Mouse (Mus musculus) forebrain, embryonic 12.5 days (tissue): Measurements from ENCODE around the gene Slc4a10. TPM values are rescaled to one million over a fixed set of nuclear protein-coding genes. Genes with fewer than 3 reads are reported as not detected.

Source experiments
- ATAC-seq: fragments of 200-750 bp; cut with Nextera tagmentation; 2 replicates; pipeline ENCODE4 v1.8.0; 2017; ENCODE audit warnings: moderate TSS enrichment; ENCODE audit not compliant: low FRiP score
- H3K27ac ChIP-seq: fragments of 300-500 bp; sonication (generic); 2 replicates; pipeline ENCODE4 v1.5.1; 2016; ENCODE audit warnings: mild to moderate bottlenecking
- H3K27me3 ChIP-seq: fragments of 300-500 bp; sonication (generic); 2 replicates; pipeline ENCODE4 v1.6.1; 2016; ENCODE audit warnings: mild to moderate bottlenecking
- H3K36me3 ChIP-seq: fragments of 300-500 bp; sonication (generic); replicated peaks from 2 replicates; pipeline ENCODE4 v1.6.1; 2016; ENCODE audit warnings: mild to moderate bottlenecking
- H3K4me1 ChIP-seq: fragments of 300-500 bp; sonication (generic); 2 replicates; pipeline ENCODE4 v1.6.1; 2016
- H3K4me2 ChIP-seq: fragments of 300-500 bp; sonication (generic); 2 replicates; pipeline ENCODE4 v1.6.1; 2016; ENCODE audit warnings: mild to moderate bottlenecking, moderate library complexity
- H3K4me3 ChIP-seq: fragments of 300-500 bp; sonication (generic); replicated peaks from 2 replicates; pipeline ENCODE4 v1.5.1; 2016; ENCODE audit warnings: mild to moderate bottlenecking
- H3K9ac ChIP-seq: fragments of 300-500 bp; sonication (generic); 2 replicates; pipeline ENCODE4 v1.6.1; 2016; ENCODE audit warnings: mild to moderate bottlenecking
- H3K9me3 ChIP-seq: fragments of 300-500 bp; sonication (generic); 2 replicates; pipeline ENCODE4 v1.6.1; 2016
- WGBS: fragments of 180-500 bp; shearing (Covaris S2); methylation state at CpG from one replicate; pipeline ENCODE4 v1.1.7; 2016; 5-methylcytosine and 5-hydroxymethylcytosine counted together
- polyA plus RNA-seq: library from polyadenylated mRNA; unstranded; fragments of >200 nt; fragmentation: Nextera tagmentation; extraction: Ambion mirVana; gene quantifications from 2 replicates; pipeline ENCODE4 v1.2.1, GENCODE M21; 2016

Slc4a10 gene
- polyA plus RNA-seq, 1 experiment from 2014 or later: 1.6 TPM

DNA sequence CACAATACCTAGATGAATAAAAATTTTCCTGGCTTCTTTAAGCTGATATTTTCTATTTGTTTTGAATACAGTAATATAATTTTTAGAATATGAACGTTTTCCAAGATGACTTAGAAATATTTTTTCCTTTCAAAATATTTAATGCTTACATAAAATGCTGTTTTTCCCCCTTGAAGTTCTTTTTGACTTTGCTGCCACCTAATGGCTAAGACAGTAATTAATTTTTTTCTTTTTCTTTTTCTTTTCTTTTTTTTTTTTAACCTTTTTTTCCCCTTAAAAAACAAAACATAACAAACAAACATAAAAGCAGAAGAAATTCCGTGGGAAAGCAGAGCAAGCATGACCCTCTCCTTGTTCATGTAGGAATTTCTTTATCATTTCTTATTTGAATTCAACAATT lies 239.6 kb downstream of the Slc4a10 start:
- no peak for ATAC-seq
- no peak overlapping the region for H3K4me2 ChIP-seq
- no peaks in the 10 kb centered on the region for H3K9me3 ChIP-seq
- no peak overlapping the region for H3K27ac ChIP-seq
- H3K36me3 ChIP-seq: no peaks in the 10 kb centered on the region
- 2% methylated on average over 2 of the region's 2 CpGs for WGBS
- H3K4me3 ChIP-seq: no peak overlapping the region
- no peaks in the 10 kb centered on the region for H3K4me1 ChIP-seq
- no peaks in the 10 kb centered on the region for H3K27me3 ChIP-seq
- no peak overlapping the region for H3K9ac ChIP-seq

DNA sequence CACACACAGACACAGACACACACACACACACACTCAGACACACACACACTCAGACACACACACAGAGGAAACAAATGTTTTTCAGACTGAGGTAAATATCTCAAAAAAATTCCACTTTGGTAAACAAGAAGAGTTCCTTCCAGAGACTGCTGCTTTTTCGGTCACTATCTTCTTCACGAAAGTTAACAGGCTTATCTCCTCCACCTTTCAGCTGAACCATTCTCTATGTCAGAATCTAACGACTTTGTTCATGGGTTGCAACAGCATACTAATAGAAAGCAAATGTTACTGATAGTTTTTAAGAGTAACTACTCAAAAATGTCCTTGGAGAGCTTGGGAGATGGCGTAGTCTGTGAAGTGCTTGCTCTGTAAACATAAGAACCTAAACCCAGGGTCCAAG lies 241.3 kb downstream of the Slc4a10 start:
- no peaks in the 10 kb centered on the region for H3K27me3 ChIP-seq
- no peak overlapping the region for H3K27ac ChIP-seq
- no peak overlapping the region for H3K4me3 ChIP-seq
- H3K9me3 ChIP-seq: no peaks in the 10 kb centered on the region
- ATAC-seq: no peak
- H3K4me1 ChIP-seq: no peaks in the 10 kb centered on the region
- WGBS: 77% methylated on average over 4 of the region's 4 CpGs
- no peaks in the 10 kb centered on the region for H3K36me3 ChIP-seq
- no peak overlapping the region for H3K4me2 ChIP-seq
- no peak overlapping the region for H3K9ac ChIP-seq

DNA sequence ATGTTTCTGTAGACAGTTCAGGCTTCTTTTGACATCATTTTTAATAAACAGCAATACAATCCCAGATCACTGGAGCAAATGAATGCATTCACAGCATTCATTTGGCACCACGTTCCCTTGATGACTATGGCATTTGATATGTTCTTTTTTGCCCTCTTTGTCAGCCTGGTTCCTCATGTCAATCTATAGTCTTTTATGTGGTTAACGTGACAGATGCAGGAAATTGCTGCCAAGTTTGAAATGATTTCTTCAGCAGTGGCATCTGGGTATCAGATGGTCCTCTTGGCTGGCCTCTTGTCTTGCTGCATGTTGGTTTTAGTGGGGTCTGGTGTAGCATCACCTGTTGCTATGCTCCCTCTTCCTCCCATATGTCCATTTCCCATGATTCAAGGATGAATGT lies 247.6 kb downstream of the Slc4a10 start:
- Histone ChIP-seq H3K9ac (no peak overlapping the region), H3K4me2 (no peak overlapping the region), H3K9me3 (no peaks in the 10 kb centered on the region), H3K4me3 (no peak overlapping the region), H3K36me3 (no peaks in the 10 kb centered on the region), H3K4me1 (no peaks in the 10 kb centered on the region), H3K27ac (no peak overlapping the region), H3K27me3 (no peaks in the 10 kb centered on the region)
- WGBS: 21% methylated on average over 2 of the region's 2 CpGs
- ATAC-seq: no peak

DNA sequence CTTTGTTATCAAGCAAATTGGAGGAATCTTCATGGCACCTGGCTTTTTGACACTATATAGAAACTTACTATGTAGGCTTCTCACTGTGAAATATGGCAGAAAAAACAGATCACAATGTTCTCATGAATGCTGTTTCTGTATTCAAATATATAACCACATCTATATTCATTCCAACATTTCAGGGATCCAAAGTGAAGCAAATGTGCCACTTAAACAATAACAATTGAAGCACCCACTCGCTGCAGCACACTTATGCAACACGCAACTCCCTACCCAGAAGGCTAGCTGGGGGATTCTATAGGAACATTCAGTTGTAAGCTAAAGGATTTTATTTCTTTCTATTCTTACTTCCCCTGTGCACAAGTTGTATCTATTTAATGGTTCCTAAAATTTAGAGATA lies 255.5 kb downstream of the Slc4a10 start:
- WGBS: 96% methylated on average over 2 of the region's 2 CpGs
- no peak overlapping the region for H3K4me2 ChIP-seq
- no peak overlapping the region for H3K9ac ChIP-seq

DNA sequence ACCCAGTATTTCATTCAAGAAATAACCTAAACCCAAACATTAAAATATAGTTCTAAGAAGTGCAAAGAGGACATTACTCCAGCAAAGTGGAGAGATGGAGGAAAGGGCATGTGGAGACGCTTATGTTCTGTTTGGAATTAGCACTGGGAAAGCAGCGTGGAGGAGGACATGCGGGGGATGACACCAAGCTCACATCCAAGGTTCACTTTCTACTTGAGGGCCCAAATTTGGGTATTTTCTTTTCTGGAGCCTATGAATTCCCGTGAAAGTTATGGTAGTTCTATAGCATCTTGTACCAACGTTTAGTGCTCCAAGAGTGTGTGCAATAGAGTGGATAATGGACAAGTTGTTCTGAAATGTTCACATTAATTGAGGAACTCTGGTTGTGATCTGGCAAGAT lies 260.7 kb downstream of the Slc4a10 start:
- Histone ChIP-seq H3K27ac (no peak overlapping the region), H3K4me2 (no peak overlapping the region), H3K27me3 (no peaks in the 10 kb centered on the region), H3K4me3 (no peak overlapping the region), H3K9ac (no peak overlapping the region), H3K4me1 (no peaks in the 10 kb centered on the region), H3K9me3 (no peaks in the 10 kb centered on the region), H3K36me3 (no peaks in the 10 kb centered on the region)
- 92% methylated on average over 5 of the region's 5 CpGs for WGBS
- ATAC-seq: no peak

More for the DNA sequence above, 255.5 kb downstream of the Slc4a10 start:
- H3K9me3 ChIP-seq: no peaks in the 10 kb centered on the region
- H3K4me3 ChIP-seq: no peak overlapping the region
- H3K27me3 ChIP-seq: no peaks in the 10 kb centered on the region
- no peaks in the 10 kb centered on the region for H3K4me1 ChIP-seq
- no peak overlapping the region for H3K27ac ChIP-seq
- no peaks in the 10 kb centered on the region for H3K36me3 ChIP-seq
- ATAC-seq: no peak

DNA sequence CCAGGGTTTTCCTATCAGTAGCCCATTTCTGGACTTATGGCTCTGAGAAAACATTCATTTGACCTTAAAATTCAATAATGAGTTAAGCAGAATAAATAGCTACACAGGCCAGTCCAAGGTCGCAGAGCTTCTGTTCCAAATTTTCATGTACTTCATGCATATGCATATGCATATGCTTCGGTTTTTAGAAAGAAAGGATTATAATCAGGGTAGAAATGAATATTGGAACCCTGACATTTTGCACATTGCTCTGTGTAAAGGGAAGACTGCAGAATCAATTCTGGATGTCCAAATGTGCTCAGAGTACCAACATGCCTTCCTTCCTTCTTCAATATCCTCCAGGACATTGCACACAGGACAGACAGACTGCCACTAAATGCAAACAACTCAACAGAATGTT lies 261.2 kb downstream of the Slc4a10 start:
- no peaks in the 10 kb centered on the region for H3K4me1 ChIP-seq
- no peak overlapping the region for H3K9ac ChIP-seq
- H3K9me3 ChIP-seq: no peaks in the 10 kb centered on the region
- no peak overlapping the region for H3K4me3 ChIP-seq
- WGBS: 90% methylated on average over 2 of the region's 2 CpGs
- no peak for ATAC-seq
- no peak overlapping the region for H3K4me2 ChIP-seq
- H3K27me3 ChIP-seq: no peaks in the 10 kb centered on the region
- no peak overlapping the region for H3K27ac ChIP-seq
- no peaks in the 10 kb centered on the region for H3K36me3 ChIP-seq

DNA sequence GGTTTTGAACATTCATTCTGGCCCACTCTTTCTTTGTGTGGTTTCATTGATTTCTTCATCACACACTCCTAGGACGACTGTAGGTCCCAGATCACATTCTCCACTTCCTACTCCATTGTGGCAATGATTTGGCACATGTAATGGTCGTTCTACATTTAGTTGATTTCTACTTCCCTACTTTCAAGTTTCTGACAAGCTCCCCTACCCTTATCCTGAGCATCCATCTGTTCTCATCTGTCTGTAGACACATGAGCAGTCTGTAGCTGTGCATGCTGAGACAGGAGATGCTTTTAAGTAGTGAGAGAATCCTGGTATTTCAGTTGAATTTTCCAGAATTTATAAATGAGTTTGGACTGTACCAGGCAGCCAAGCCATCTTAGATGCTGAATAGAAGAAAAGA lies 270.7 kb downstream of the Slc4a10 start:
- WGBS: 68% methylated on average over 2 of the region's 2 CpGs
- H3K27me3 ChIP-seq: no peaks in the 10 kb centered on the region

DNA sequence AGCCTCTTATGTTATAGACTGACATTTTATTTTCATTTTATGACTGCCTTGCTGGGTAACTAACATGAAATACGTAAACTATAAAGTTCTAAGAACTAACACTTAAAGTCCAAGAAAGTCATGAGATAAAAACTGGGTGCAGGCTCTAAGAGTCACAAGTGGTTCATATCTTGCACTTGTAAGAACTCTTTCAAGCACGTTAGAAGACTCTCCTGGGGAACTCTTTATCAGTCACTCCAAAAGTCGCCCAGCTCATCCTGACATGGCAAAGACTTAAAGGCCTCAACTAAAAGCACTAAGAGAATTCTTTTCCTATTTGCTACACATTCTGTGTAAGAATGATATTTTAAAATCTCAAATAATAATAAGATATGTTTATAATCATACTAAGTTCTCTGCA lies 273.2 kb downstream of the Slc4a10 start:
- H3K4me1 ChIP-seq: no peaks in the 10 kb centered on the region
- no peak overlapping the region for H3K4me3 ChIP-seq
- H3K27me3 ChIP-seq: no peaks in the 10 kb centered on the region

More for the DNA sequence above, 270.7 kb downstream of the Slc4a10 start:
- no peak overlapping the region for H3K4me2 ChIP-seq
- no peaks in the 10 kb centered on the region for H3K4me1 ChIP-seq
- H3K27ac ChIP-seq: no peak overlapping the region
- H3K4me3 ChIP-seq: no peak overlapping the region
- no peak overlapping the region for H3K9ac ChIP-seq
- no peaks in the 10 kb centered on the region for H3K9me3 ChIP-seq
- no peak for ATAC-seq
- no peaks in the 10 kb centered on the region for H3K36me3 ChIP-seq

DNA sequence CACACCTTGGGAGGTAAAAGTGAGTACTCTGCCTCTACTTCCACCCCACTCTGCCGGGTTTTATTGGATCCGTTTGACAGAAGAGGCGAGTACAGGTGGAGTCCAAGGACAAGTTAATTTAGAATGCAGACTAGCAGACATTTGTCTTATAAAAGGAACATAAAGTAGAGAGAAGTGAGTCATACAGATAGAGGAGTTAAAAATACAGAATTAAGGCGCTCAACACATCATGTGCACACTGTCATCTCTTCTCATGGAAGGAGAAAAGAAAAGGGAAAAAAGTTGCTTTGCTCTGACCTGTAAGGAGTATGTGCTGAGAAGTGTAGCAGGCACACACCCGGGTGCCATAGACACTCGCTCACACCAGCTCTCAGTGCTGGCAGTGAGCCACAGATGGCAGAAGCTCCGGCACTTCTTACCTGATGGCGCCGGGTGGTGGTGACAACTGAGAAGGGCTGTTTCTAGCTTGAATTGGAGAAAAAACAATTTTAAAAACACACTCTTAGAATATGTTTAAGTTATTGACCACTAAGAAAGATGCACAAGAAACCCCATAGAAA lies 276.9 kb downstream of the Slc4a10 start:
- H3K36me3 ChIP-seq: no peaks in the 10 kb centered on the region
- H3K4me2 ChIP-seq: no peak overlapping the region
- no peak overlapping the region for H3K9ac ChIP-seq
- H3K4me3 ChIP-seq: no peak overlapping the region
- no peaks in the 10 kb centered on the region for H3K9me3 ChIP-seq
- no peaks in the 10 kb centered on the region for H3K4me1 ChIP-seq
- WGBS: 88% methylated on average over 9 of the region's 9 CpGs
- H3K27me3 ChIP-seq: no peaks in the 10 kb centered on the region
- no peak overlapping the region for H3K27ac ChIP-seq
- no peak for ATAC-seq

More for the DNA sequence above, 273.2 kb downstream of the Slc4a10 start:
- Histone ChIP-seq H3K27ac (no peak overlapping the region), H3K9ac (no peak overlapping the region), H3K9me3 (no peaks in the 10 kb centered on the region), H3K36me3 (no peaks in the 10 kb centered on the region), H3K4me2 (no peak overlapping the region)
- ATAC-seq: no peak
- WGBS: 89% methylated on average over 3 of the region's 3 CpGs

DNA sequence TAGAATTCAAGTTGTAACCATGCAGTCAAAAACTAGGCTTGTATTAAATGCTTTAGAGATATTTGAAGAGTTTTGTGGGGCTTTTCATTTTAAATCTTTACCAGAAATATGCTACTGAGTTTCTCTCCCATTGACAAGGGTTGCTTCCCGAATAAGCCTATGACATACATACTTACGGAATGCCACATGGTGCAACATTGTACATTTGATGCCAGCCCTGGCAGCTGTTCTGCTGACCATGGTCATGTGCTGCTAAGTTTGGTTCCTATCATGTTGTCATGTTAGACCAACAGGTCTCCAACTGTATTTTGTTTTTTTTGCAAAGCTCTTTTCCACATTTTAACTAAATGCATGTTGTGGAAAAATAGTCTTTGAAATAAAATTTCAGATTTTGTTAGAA lies 279.1 kb downstream of the Slc4a10 start:
- no peak overlapping the region for H3K4me2 ChIP-seq
- H3K9me3 ChIP-seq: no peaks in the 10 kb centered on the region
- no peak overlapping the region for H3K9ac ChIP-seq
- no peaks in the 10 kb centered on the region for H3K27me3 ChIP-seq
- WGBS: 95% methylated on average over 2 of the region's 2 CpGs
- H3K4me1 ChIP-seq: no peaks in the 10 kb centered on the region
- no peak overlapping the region for H3K27ac ChIP-seq
- H3K36me3 ChIP-seq: no peaks in the 10 kb centered on the region
- H3K4me3 ChIP-seq: no peak overlapping the region
- no peak for ATAC-seq

DNA sequence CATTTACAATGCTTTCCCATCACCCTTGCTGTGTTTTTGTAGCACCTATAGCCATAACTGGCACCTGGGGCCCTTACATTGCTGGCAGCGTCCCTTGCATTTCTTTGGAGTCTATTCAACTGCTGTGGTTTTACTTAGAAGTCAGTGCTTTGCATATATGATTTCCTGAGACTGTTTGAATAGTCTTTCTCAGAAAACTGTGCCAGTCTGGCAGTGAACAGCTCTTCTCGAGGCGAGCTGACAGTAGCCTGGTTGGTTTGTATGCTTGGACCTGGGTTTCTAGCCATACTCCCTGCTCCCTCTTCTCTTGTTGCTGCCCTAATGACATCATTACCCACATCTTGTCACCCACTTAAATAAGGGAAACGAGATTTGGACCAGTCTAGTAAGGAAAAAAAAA lies 285.7 kb downstream of the Slc4a10 start:
- no peak overlapping the region for H3K27ac ChIP-seq
- no peaks in the 10 kb centered on the region for H3K9me3 ChIP-seq
- no peaks in the 10 kb centered on the region for H3K27me3 ChIP-seq
- no peaks in the 10 kb centered on the region for H3K36me3 ChIP-seq
- H3K4me1 ChIP-seq: no peaks in the 10 kb centered on the region
- H3K4me3 ChIP-seq: no peak overlapping the region
- no peak overlapping the region for H3K4me2 ChIP-seq
- no peak for ATAC-seq
- WGBS: 67% methylated on average over 4 of the region's 4 CpGs
- H3K9ac ChIP-seq: no peak overlapping the region

DNA sequence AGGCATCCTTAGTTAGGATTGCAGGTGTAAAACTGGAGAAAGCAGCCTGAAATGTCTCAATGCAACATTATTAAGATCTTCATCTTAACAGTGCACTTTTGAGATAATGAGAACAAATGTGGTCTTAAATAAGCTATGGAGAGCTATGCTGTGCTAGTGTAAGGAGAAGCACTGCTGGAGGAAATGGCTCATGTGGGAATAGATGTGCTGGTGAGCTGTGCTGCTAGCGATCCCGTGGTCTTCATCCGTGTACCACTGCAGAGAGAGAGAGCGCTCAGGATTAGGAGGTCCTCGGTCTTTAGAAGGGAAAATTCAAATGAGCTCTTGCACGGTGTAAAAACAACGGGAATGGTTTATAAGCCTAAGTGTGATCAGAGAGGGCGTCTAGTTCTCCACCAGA lies 286.2 kb downstream of the Slc4a10 start:
- Histone ChIP-seq H3K36me3 (no peaks in the 10 kb centered on the region), H3K9ac (no peak overlapping the region), H3K9me3 (no peaks in the 10 kb centered on the region), H3K27me3 (no peaks in the 10 kb centered on the region), H3K4me3 (no peak overlapping the region), H3K27ac (no peak overlapping the region), H3K4me1 (no peaks in the 10 kb centered on the region), H3K4me2 (no peak overlapping the region)
- ATAC-seq: no peak
- WGBS: 65% methylated on average over 8 of the region's 8 CpGs

DNA sequence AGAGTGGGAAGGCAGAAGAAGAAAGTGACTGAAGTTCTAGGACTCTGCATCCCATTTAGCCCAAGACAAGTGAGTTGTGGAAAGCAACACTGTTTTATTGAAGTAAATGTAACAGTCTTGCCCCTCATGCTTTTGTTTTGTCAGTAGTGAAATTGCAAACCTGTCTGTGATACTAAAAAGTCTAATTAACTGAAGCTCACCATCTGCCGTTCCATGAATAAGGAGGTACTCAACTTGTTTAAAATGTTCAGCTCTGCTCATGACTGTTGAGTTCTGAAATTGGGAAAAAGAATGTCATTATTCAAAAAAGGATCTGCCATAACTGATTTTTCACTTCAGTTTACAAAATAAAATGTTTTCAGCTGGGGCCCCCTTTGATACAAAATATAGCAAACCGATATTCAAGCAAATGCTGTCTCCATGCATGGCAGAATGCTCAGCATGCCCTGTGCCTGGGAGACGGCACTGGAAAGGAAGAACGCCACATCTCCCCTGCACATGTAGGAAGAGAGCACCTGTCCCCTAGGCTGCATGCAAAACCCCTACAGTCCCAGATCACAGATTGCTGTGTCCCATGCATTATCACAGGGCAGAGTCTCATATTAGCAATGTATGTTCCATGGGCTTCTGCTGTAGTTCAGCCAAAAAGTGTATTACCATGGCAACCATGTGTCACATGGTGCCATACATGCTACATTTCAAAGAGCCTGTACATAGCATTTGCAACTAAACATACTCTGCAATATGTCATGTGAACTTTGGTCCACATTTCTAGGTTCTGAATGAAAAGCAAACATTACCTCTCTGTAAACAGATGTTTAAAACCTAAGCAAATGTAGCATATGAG lies 288.4 kb downstream of the Slc4a10 start:
- ATAC-seq: no peak
- no peaks in the 10 kb centered on the region for H3K4me1 ChIP-seq
- H3K36me3 ChIP-seq: no peaks in the 10 kb centered on the region
- WGBS: 77% methylated on average over 4 of the region's 4 CpGs
- no peaks in the 10 kb centered on the region for H3K9me3 ChIP-seq
- no peaks in the 10 kb centered on the region for H3K27me3 ChIP-seq
- H3K4me2 ChIP-seq: no peak overlapping the region
- H3K9ac ChIP-seq: no peak overlapping the region
- no peak overlapping the region for H3K4me3 ChIP-seq
- no peak overlapping the region for H3K27ac ChIP-seq
